Mouse (Mus musculus): ENCODE results near the gene Dffa. TPM values are rescaled to one million over a fixed set of nuclear protein-coding genes. Genes with fewer than 3 reads are reported as not detected.

The Dffa gene
- total and polyA plus RNA-seq, 2 experiments from 2014 or later = 18.0 to 24.3 TPM

GRCm38 (mm10) chr4:149145151-149145550 is 41.2 kb downstream of the Dffa start:
- WGBS = 86% methylated on average over 4 of the region's 4 CpGs
- H3K9me3 ChIP-seq (ENCODE audit: low read length) = no peaks in the 10 kb centered on the region
- H3K36me3 ChIP-seq (ENCODE audit: insufficient read depth) = peaks cover 9% of the 10 kb centered on the region
- no peaks in the 10 kb centered on the region for H3K4me1 ChIP-seq (ENCODE audit: insufficient read depth)
- H3K4me3 ChIP-seq (ENCODE audit: low read depth, low read length) = no peak overlapping the region
- no peak overlapping the region for H3K9ac ChIP-seq
- H3K4me2 ChIP-seq (ENCODE audit: low read depth) = no peak overlapping the region
- no peaks in the 10 kb centered on the region for H3K27me3 ChIP-seq (ENCODE audit: insufficient read depth, low read length)
- ATAC-seq = no peak
- no peak overlapping the region for H3K27ac ChIP-seq (ENCODE audit: low read depth, low read length)
- no peak for DNase-seq
- no peak for TF ChIP-seq CTCF (IDR thresholded peaks at IDR 0.05; ENCODE audit: low read depth)

GRCm38 (mm10) chr4:149147528-149147927 is 43.6 kb downstream of the Dffa start:
- TF ChIP-seq CTCF (IDR thresholded peaks at IDR 0.05; ENCODE audit: low read depth) = no peak
- no peaks in the 10 kb centered on the region for H3K27me3 ChIP-seq (ENCODE audit: insufficient read depth, low read length)
- H3K4me3 ChIP-seq (ENCODE audit: low read depth, low read length) = no peak overlapping the region
- peaks cover 23% of the 10 kb centered on the region for H3K36me3 ChIP-seq (ENCODE audit: insufficient read depth)
- 90% methylated on average over 7 of the region's 7 CpGs for WGBS
- no peaks in the 10 kb centered on the region for H3K9me3 ChIP-seq (ENCODE audit: low read length)
- H3K9ac ChIP-seq = no peak overlapping the region
- DNase-seq (no peak), ATAC-seq (no peak)
- H3K4me2 ChIP-seq (ENCODE audit: low read depth) = no peak overlapping the region
- H3K27ac ChIP-seq (ENCODE audit: low read depth, low read length) = no peak overlapping the region
- no peaks in the 10 kb centered on the region for H3K4me1 ChIP-seq (ENCODE audit: insufficient read depth)

- 77% methylated on average over 4 of the region's 4 CpGs for WGBS
- H3K9ac ChIP-seq = no peak overlapping the region
- H3K27me3 ChIP-seq (ENCODE audit: insufficient read depth, low read length) = no peaks in the 10 kb centered on the region
- no peak overlapping the region for H3K4me3 ChIP-seq (ENCODE audit: low read depth, low read length)
- no peak overlapping the region for H3K27ac ChIP-seq (ENCODE audit: low read depth, low read length)
- DNase-seq = no peak
- no peak for TF ChIP-seq CTCF (IDR thresholded peaks at IDR 0.05; ENCODE audit: low read depth)
- H3K9me3 ChIP-seq (ENCODE audit: low read length) = no peaks in the 10 kb centered on the region
- ATAC-seq = no peak
- peaks cover 29% of the 10 kb centered on the region for H3K36me3 ChIP-seq (ENCODE audit: insufficient read depth)
- no peaks in the 10 kb centered on the region for H3K4me1 ChIP-seq (ENCODE audit: insufficient read depth)
- H3K4me2 ChIP-seq (ENCODE audit: low read depth) = no peak overlapping the region
Observed at GRCm38 (mm10) chr4:149148084-149148483, 44.1 kb downstream of the Dffa start.

- no peak for DNase-seq
- H3K9me3 ChIP-seq (ENCODE audit: low read length) = no peaks in the 10 kb centered on the region
- no peak overlapping the region for H3K9ac ChIP-seq
- H3K27ac ChIP-seq (ENCODE audit: low read depth, low read length) = no peak overlapping the region
- no peak overlapping the region for H3K4me3 ChIP-seq (ENCODE audit: low read depth, low read length)
- no peak for ATAC-seq
- 88% methylated on average over 9 of the region's 9 CpGs for whole genome bisulfite sequencing
- no peaks in the 10 kb centered on the region for H3K27me3 ChIP-seq (ENCODE audit: insufficient read depth, low read length)
- no peak overlapping the region for H3K4me2 ChIP-seq (ENCODE audit: low read depth)
- H3K36me3 ChIP-seq (ENCODE audit: insufficient read depth) = peaks cover 40% of the 10 kb centered on the region
- no peaks in the 10 kb centered on the region for H3K4me1 ChIP-seq (ENCODE audit: insufficient read depth)
- no peak for TF ChIP-seq CTCF (IDR thresholded peaks at IDR 0.05; ENCODE audit: low read depth)
Observed at GRCm38 (mm10) chr4:149149196-149149595, 45.2 kb downstream of the Dffa start.

GRCm38 (mm10) chr4:149149611-149150010 is 45.7 kb downstream of the Dffa start:
- 81% methylated on average over 7 of the region's 7 CpGs for WGBS
- Histone ChIP-seq H3K4me1 (ENCODE audit: insufficient read depth) (no peaks in the 10 kb centered on the region), H3K27ac (ENCODE audit: low read depth, low read length) (no peak overlapping the region), H3K36me3 (ENCODE audit: insufficient read depth) (peaks cover 44% of the 10 kb centered on the region), H3K27me3 (ENCODE audit: insufficient read depth, low read length) (no peaks in the 10 kb centered on the region), H3K9ac (no peak overlapping the region), H3K4me2 (ENCODE audit: low read depth) (no peak overlapping the region), H3K4me3 (ENCODE audit: low read depth, low read length) (no peak overlapping the region), H3K9me3 (ENCODE audit: low read length) (no peaks in the 10 kb centered on the region)
- no peak for TF ChIP-seq CTCF (IDR thresholded peaks at IDR 0.05; ENCODE audit: low read depth)
- ATAC-seq = no peak
- no peak for DNase-seq

GRCm38 (mm10) chr4:149150256-149150655 is 46.3 kb downstream of the Dffa start:
- Histone ChIP-seq H3K4me3 (ENCODE audit: low read depth, low read length) (no peak overlapping the region), H3K27ac (ENCODE audit: low read depth, low read length) (no peak overlapping the region), H3K9ac (no peak overlapping the region), H3K36me3 (ENCODE audit: insufficient read depth) (peaks cover 51% of the 10 kb centered on the region), H3K4me1 (ENCODE audit: insufficient read depth) (no peaks in the 10 kb centered on the region), H3K4me2 (ENCODE audit: low read depth) (no peak overlapping the region), H3K9me3 (ENCODE audit: low read length) (no peaks in the 10 kb centered on the region), H3K27me3 (ENCODE audit: insufficient read depth, low read length) (no peaks in the 10 kb centered on the region)
- DNase-seq (no peak), ATAC-seq (no peak)
- 90% methylated on average over 11 of the region's 11 CpGs for WGBS
- TF ChIP-seq CTCF (IDR thresholded peaks at IDR 0.05; ENCODE audit: low read depth) = no peak

GRCm38 (mm10) chr4:149150721-149151120 is 46.8 kb downstream of the Dffa start:
- ATAC-seq (no peak), DNase-seq (no peak)
- Histone ChIP-seq H3K27ac (ENCODE audit: low read depth, low read length) (no peak overlapping the region), H3K4me3 (ENCODE audit: low read depth, low read length) (no peak overlapping the region), H3K4me1 (ENCODE audit: insufficient read depth) (no peaks in the 10 kb centered on the region), H3K4me2 (ENCODE audit: low read depth) (no peak overlapping the region), H3K9me3 (ENCODE audit: low read length) (no peaks in the 10 kb centered on the region), H3K27me3 (ENCODE audit: insufficient read depth, low read length) (no peaks in the 10 kb centered on the region), H3K9ac (no peak overlapping the region), H3K36me3 (ENCODE audit: insufficient read depth) (peaks cover 55% of the 10 kb centered on the region)
- WGBS = 96% methylated on average over 11 of the region's 11 CpGs
- TF ChIP-seq CTCF (IDR thresholded peaks at IDR 0.05; ENCODE audit: low read depth) = no peak

- Histone ChIP-seq H3K4me2 (ENCODE audit: low read depth) (no peak overlapping the region), H3K9me3 (ENCODE audit: low read length) (no peaks in the 10 kb centered on the region), H3K4me1 (ENCODE audit: insufficient read depth) (no peaks in the 10 kb centered on the region), H3K27ac (ENCODE audit: low read depth, low read length) (no peak overlapping the region), H3K9ac (no peak overlapping the region), H3K4me3 (ENCODE audit: low read depth, low read length) (no peak overlapping the region), H3K27me3 (ENCODE audit: insufficient read depth, low read length) (no peaks in the 10 kb centered on the region), H3K36me3 (ENCODE audit: insufficient read depth) (peaks cover 86% of the 10 kb centered on the region)
- ATAC-seq (no peak), DNase-seq (no peak)
- WGBS = 95% methylated on average over 7 of the region's 7 CpGs
- no peak for TF ChIP-seq CTCF (IDR thresholded peaks at IDR 0.05; ENCODE audit: low read depth)
Observed at GRCm38 (mm10) chr4:149154859-149155258, 50.9 kb downstream of the Dffa start.
